Mouse (Mus musculus) myocyte (in vitro differentiated cells): ENCODE results near the gene Fbxo41. TPM values are rescaled to one million over a fixed set of nuclear protein-coding genes. Genes with fewer than 3 reads are reported as not detected.

Experiments used
- H3K27me3 ChIP-seq: one replicate; pipeline ENCODE4 v1.6.1; 2011; ENCODE audit not compliant: control insufficient read depth, insufficient read depth, insufficient read length
- H3K36me3 ChIP-seq: one replicate; pipeline ENCODE4 v1.6.1; 2011; ENCODE audit not compliant: control insufficient read depth, insufficient read depth
- H3K4me2 ChIP-seq: one replicate; pipeline ENCODE4 v1.6.1; 2011; ENCODE audit warnings: low read depth, control low read depth
- H3K4me3 ChIP-seq: one replicate; pipeline ENCODE4 v1.5.1; 2011; ENCODE audit warnings: mild to moderate bottlenecking, control low read depth, moderate library complexity
- H3K79me2 ChIP-seq: one replicate; pipeline ENCODE4 v1.6.1; 2011; ENCODE audit not compliant: control insufficient read depth, insufficient read depth
- H3ac ChIP-seq: one replicate; pipeline ENCODE4 v1.6.1; 2011; ENCODE audit not compliant: control insufficient read depth, insufficient read length
- CEBPB ChIP-seq: IDR thresholded peaks from 2 replicates; pipeline ENCODE4 v1.6.1; 2011; ENCODE audit warnings: mild to moderate bottlenecking, moderate library complexity; ENCODE audit not compliant: poor library complexity, insufficient read depth, severe bottlenecking
- E2F4 ChIP-seq: IDR thresholded peaks from one replicate; pipeline ENCODE4 v1.6.1; 2011; ENCODE audit warnings: mild to moderate bottlenecking, control low read depth, moderate library complexity; ENCODE audit not compliant: insufficient read depth
- MAX ChIP-seq: IDR thresholded peaks from one replicate; pipeline ENCODE4 v1.6.1; 2011; ENCODE audit warnings: low read depth, mild to moderate bottlenecking, control low read depth
- MYOD1 ChIP-seq, 3 experiments: IDR thresholded peaks; one replicate each; pipeline ENCODE4 v1.6.1; 2011; ENCODE audit warnings: control low read depth in 2 of 3, low read depth in 2 of 3, mild to moderate bottlenecking in 2 of 3, moderate library complexity in 1 of 3; ENCODE audit not compliant: insufficient read length in 2 of 3, control insufficient read depth in 1 of 3
- MYOG ChIP-seq, 3 experiments: IDR thresholded peaks; one replicate each; pipeline ENCODE4 v1.6.1; 2011; ENCODE audit warnings: control low read depth in 2 of 3, low read depth in 2 of 3, mild to moderate bottlenecking in 2 of 3; ENCODE audit not compliant: insufficient read length in 2 of 3, control insufficient read depth in 1 of 3, insufficient read depth in 1 of 3
- POLR2A ChIP-seq: IDR thresholded peaks from one replicate; pipeline ENCODE4 v1.6.1; 2011; ENCODE audit warnings: low read depth, mild to moderate bottlenecking, control low read depth, moderate library complexity; ENCODE audit not compliant: insufficient read length
- POLR2AphosphoS2 ChIP-seq: IDR thresholded peaks from one replicate; pipeline ENCODE4 v1.6.1; 2011; ENCODE audit warnings: low read depth, control low read depth; ENCODE audit not compliant: insufficient read length
- REST ChIP-seq: IDR thresholded peaks from one replicate; pipeline ENCODE4 v1.6.1; 2011; ENCODE audit warnings: mild to moderate bottlenecking, control low read depth, moderate library complexity; ENCODE audit not compliant: insufficient read depth, insufficient read length
- SRF ChIP-seq: IDR thresholded peaks from one replicate; pipeline ENCODE4 v1.6.1; 2011; ENCODE audit warnings: low read depth; ENCODE audit not compliant: control insufficient read depth, insufficient read length
- TCF12 ChIP-seq: IDR thresholded peaks from one replicate; pipeline ENCODE4 v1.6.1; 2011; ENCODE audit warnings: mild to moderate bottlenecking, control low read depth; ENCODE audit not compliant: poor library complexity, insufficient read depth, severe bottlenecking
- TCF3 ChIP-seq: IDR thresholded peaks from one replicate; pipeline ENCODE4 v1.6.1; 2011; ENCODE audit warnings: low read depth, control low read depth; ENCODE audit not compliant: insufficient read length
- USF1 ChIP-seq: IDR thresholded peaks from one replicate; pipeline ENCODE4 v1.6.1; 2011; ENCODE audit warnings: low read depth, mild to moderate bottlenecking, control low read depth, moderate library complexity
- polyA plus RNA-seq: library from polyadenylated mRNA; unstranded; fragments of >200 nt; fragmentation: generic; extraction: Trizol; gene quantifications from one replicate; pipeline ENCODE4 v1.2.1, GENCODE M21; 2012; ENCODE audit warnings: missing spikeins

The Fbxo41 gene
- polyA plus RNA-seq, 1 experiment: not detected

DNA sequence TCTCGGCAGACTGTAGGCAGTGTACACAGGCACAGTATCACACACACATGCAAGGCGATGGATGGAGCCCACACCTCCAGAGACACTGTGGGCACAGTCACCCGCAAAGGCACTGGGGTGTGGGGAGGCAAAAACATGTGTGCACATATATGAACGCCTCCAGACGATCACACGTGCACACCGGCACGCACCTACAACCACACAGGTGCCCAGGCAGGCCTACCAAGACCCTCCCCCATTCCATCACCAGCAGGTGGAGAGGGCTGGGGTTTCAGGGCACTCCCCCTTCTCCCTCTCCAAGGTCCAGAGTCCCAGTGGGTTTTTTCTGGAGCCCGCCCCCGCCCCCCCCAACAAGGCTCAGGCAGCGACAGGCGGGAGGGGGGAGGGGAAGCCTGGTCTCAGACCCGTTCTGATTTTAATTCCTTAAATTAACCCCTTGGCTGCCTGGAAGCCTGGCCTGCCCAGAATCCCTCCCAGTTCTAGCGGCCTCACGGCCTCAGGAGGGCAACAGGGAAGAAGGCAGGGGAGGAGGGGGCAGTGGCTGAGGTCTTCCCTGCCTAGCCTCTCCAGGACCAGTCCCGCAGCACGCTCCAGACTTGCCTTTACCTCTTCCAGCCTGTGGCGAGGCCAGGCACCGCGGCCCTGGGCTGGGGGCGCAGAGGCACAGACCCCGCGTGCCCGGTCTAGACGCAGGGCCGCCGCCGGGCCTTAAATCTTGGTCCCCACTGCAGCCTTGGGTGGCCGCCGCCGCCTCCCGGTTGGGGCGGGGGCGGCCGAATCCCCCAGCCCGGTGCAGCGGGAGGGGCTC, 487 bp downstream of the Fbxo41 start:
- no peak overlapping the region for H3ac ChIP-seq
- no peak overlapping the region for H3K4me3 ChIP-seq
- no peaks in the 10 kb centered on the region for H3K79me2 ChIP-seq
- H3K4me2 ChIP-seq: peak overlapping the region; percentile 6
- TF ChIP-seq POLR2A (no peak), SRF (no peak), TCF12 (no peak), E2F4 (no peak), CEBPB (no peak), REST (no peak), MAX (no peak)
- H3K36me3 ChIP-seq: no peaks in the 10 kb centered on the region
- H3K27me3 ChIP-seq: peaks cover 32% of the 10 kb centered on the region

DNA sequence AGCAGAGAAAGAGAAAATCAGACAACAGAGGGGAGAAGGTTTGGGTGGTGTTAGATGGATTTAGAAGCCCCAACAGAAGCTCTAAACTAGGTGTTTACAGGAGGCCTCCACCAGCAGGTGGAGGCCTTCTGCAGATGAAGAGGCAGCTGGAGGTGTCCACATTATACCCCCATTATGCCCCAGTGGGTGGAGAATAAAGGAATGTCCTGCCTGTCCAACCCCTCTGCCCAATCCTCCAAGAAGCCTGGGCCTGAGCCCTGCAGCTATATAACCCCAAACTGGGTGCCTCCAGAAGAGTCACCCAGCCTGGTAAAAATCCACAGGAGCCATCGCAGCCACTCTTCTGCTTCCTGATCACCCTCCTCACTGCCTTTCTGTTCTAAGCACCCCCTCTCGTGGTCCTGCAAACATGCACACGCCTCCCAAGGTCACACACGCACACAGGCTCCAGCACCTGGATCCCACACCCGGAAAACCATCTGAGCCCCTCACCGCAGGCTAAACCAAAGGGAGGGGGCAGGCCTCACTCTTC, 1.2 kb downstream of the Fbxo41 start:
- Histone ChIP-seq H3K36me3 (no peaks in the 10 kb centered on the region), H3K27me3 (peaks cover 32% of the 10 kb centered on the region), H3K4me2 (no peak overlapping the region), H3K79me2 (no peaks in the 10 kb centered on the region), H3ac (no peak overlapping the region), H3K4me3 (no peak overlapping the region)
- TF ChIP-seq SRF (no peak), TCF3 (no peak), POLR2A (no peak), E2F4 (no peak), MAX (no peak), CEBPB (no peak), MYOD1 (IDR thresholded peaks at IDR 0.05; ENCODE audit: control insufficient read depth in 1 of 3, insufficient read length in 2 of 3, low read depth in 2 of 3) (no peak), MYOG (IDR thresholded peaks at IDR 0.05; ENCODE audit: control insufficient read depth in 1 of 3, insufficient read depth in 1 of 3, insufficient read length in 2 of 3, low read depth in 2 of 3) (no peak), POLR2AphosphoS2 (no peak), REST (no peak), USF1 (no peak), TCF12 (no peak)

DNA sequence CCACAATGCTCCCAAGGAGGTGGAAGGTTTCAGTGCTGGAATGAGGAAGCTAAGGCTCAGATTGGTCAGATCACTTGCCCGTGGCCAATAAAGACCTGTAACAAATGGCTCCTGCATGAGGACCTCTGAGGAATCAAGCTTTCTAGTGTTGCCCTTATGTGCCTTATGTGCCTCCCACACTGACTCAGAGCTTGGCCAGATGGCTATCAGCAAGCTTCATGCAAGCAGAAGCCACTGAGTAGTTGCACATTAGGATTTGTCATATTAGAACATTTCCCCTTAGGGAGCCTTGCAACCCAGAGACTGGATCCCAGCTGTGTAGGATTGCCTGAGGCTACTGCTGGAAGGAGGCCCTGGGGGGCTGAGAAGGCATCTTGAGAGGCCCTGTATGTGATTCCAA, 2.4 kb downstream of the Fbxo41 start:
- Histone ChIP-seq H3K79me2 (no peaks in the 10 kb centered on the region), H3K4me2 (no peak overlapping the region), H3K36me3 (no peaks in the 10 kb centered on the region), H3K27me3 (peaks cover 34% of the 10 kb centered on the region), H3K4me3 (no peak overlapping the region), H3ac (no peak overlapping the region)
- no peak for TF ChIP-seq CEBPB
- no peak for TF ChIP-seq SRF
- no peak for TF ChIP-seq E2F4
- no peak for TF ChIP-seq POLR2AphosphoS2
- no peak for TF ChIP-seq TCF3
- TF ChIP-seq MYOD1 (IDR thresholded peaks at IDR 0.05; ENCODE audit: control insufficient read depth in 1 of 3, insufficient read length in 2 of 3, low read depth in 2 of 3): no peak
- no peak for TF ChIP-seq MAX
- TF ChIP-seq REST: no peak
- no peak for TF ChIP-seq POLR2A

DNA sequence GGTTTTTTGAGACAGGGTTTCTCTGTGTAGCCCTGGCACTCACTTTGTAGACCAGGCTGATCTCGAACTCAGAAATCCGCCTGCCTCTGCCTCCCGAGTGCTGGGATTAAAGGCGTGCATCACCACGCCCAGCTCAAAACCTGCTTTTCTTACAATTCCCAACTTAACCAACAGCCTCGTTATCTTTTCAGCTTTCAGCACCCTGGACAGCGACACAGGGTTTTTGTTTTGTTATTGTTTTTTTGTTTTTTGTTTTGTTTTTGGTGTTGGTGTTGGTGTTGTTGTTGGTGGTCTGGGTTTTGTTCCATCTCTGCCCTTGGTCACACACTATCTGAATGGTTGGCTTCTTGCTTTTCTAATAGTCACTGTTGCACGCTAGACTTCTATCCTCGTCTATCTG, 4.6 kb downstream of the Fbxo41 start:
- Histone ChIP-seq H3K79me2 (no peaks in the 10 kb centered on the region), H3K36me3 (no peaks in the 10 kb centered on the region), H3K4me3 (no peak overlapping the region), H3K4me2 (no peak overlapping the region), H3ac (no peak overlapping the region), H3K27me3 (peaks cover 23% of the 10 kb centered on the region)
- TF ChIP-seq REST (peak; percentile 37), CEBPB (no peak)

- no peak for TF ChIP-seq CEBPB
- peaks cover 12% of the 10 kb centered on the region for H3K27me3 ChIP-seq
- H3K79me2 ChIP-seq: no peaks in the 10 kb centered on the region
- no peak overlapping the region for H3K4me2 ChIP-seq
- no peak overlapping the region for H3K4me3 ChIP-seq
- no peak overlapping the region for H3ac ChIP-seq
- no peaks in the 10 kb centered on the region for H3K36me3 ChIP-seq
These were observed 5.8 kb downstream of the Fbxo41 start for GRCm38 (mm10) chr6:85496976-85497375.
